Mouse (Mus musculus) neural tube, embryonic 14.5 days (tissue): ENCODE measurements around the gene Cer1. TPM values are rescaled to one million over a fixed set of nuclear protein-coding genes. Genes with fewer than 3 reads are reported as not detected.

ENCODE experiments used
- ATAC-seq: fragments of 200-750 bp; cut with Nextera tagmentation; 2 replicates; pipeline ENCODE4 v1.8.0; 2017; ENCODE audit warnings: low read depth, mild to moderate bottlenecking, moderate TSS enrichment, moderate library complexity
- H3K27ac ChIP-seq: fragments of 300-500 bp; sonication (generic); 2 replicates; pipeline ENCODE4 v1.5.1; 2014; ENCODE audit warnings: low read depth, mild to moderate bottlenecking, control low read depth, low read length, moderate library complexity, mixed read lengths
- H3K27me3 ChIP-seq: fragments of 300-500 bp; sonication (generic); 2 replicates; pipeline ENCODE4 v1.6.1; 2014; ENCODE audit warnings: low read length; ENCODE audit not compliant: control insufficient read depth, insufficient read depth
- H3K36me3 ChIP-seq: fragments of 300-500 bp; sonication (generic); 2 replicates; pipeline ENCODE4 v1.6.1; 2014; ENCODE audit warnings: low read length, mixed read lengths; ENCODE audit not compliant: control insufficient read depth, insufficient read depth
- H3K4me1 ChIP-seq: fragments of 300-500 bp; sonication (generic); 2 replicates; pipeline ENCODE4 v1.6.1; 2014; ENCODE audit warnings: low read length; ENCODE audit not compliant: control insufficient read depth, insufficient read depth
- H3K4me2 ChIP-seq: fragments of 300-500 bp; sonication (generic); 2 replicates; pipeline ENCODE4 v1.6.1; 2014; ENCODE audit warnings: mild to moderate bottlenecking, low read depth, low read length, control low read depth
- H3K4me3 ChIP-seq: fragments of 300-500 bp; sonication (generic); 2 replicates; pipeline ENCODE4 v1.5.1; 2014; ENCODE audit warnings: low read depth, low read length, control low read depth, mixed read lengths
- H3K9ac ChIP-seq: fragments of 300-500 bp; sonication (generic); replicated peaks from 2 replicates; pipeline ENCODE4 v1.6.1; 2014; ENCODE audit warnings: low read depth, mild to moderate bottlenecking, control low read depth, low read length, mixed read lengths
- H3K9me3 ChIP-seq: fragments of 300-500 bp; sonication (generic); 2 replicates; pipeline ENCODE4 v1.6.1; 2016; ENCODE audit warnings: low read length; ENCODE audit not compliant: control insufficient read depth
- WGBS: fragments of 180-500 bp; shearing (Covaris S2); extraction: QIAGEN DNeasy Blood & Tissue Kit; methylation state at CpG from one replicate; pipeline ENCODE4 v1.1.7; 2014; 5-methylcytosine and 5-hydroxymethylcytosine counted together
- polyA plus RNA-seq: library from polyadenylated mRNA; unstranded; fragments of >200 nt; fragmentation: Nextera tagmentation; extraction: Ambion mirVana; gene quantifications from 2 replicates; pipeline ENCODE4 v1.2.1, GENCODE M21; 2014

Gene Cer1
- polyA plus RNA-seq, 1 experiment from 2014 or later: not detected

GRCm38 (mm10) chr4:82856986-82857385 is 28.0 kb downstream of the Cer1 start:
- H3K4me1 ChIP-seq: peaks cover 9% of the 10 kb centered on the region
- no peaks in the 10 kb centered on the region for H3K27me3 ChIP-seq
- H3K9ac ChIP-seq: no peak overlapping the region
- H3K36me3 ChIP-seq: no peaks in the 10 kb centered on the region
- ATAC-seq: no peak
- H3K9me3 ChIP-seq: no peaks in the 10 kb centered on the region
- no peak overlapping the region for H3K4me2 ChIP-seq
- H3K27ac ChIP-seq: no peak overlapping the region
- 93% methylated on average over 3 of the region's 3 CpGs for WGBS
- H3K4me3 ChIP-seq: no peak overlapping the region

GRCm38 (mm10) chr4:82853809-82854208 is 31.1 kb downstream of the Cer1 start:
- H3K27me3 ChIP-seq: no peaks in the 10 kb centered on the region
- no peak overlapping the region for H3K9ac ChIP-seq
- H3K4me3 ChIP-seq: no peak overlapping the region
- 88% methylated on average over 2 of the region's 2 CpGs for WGBS
- no peak overlapping the region for H3K27ac ChIP-seq
- H3K4me2 ChIP-seq: no peak overlapping the region
- no peaks in the 10 kb centered on the region for H3K36me3 ChIP-seq
- no peak for ATAC-seq
- peaks cover 6% of the 10 kb centered on the region for H3K4me1 ChIP-seq
- H3K9me3 ChIP-seq: no peaks in the 10 kb centered on the region

DNA sequence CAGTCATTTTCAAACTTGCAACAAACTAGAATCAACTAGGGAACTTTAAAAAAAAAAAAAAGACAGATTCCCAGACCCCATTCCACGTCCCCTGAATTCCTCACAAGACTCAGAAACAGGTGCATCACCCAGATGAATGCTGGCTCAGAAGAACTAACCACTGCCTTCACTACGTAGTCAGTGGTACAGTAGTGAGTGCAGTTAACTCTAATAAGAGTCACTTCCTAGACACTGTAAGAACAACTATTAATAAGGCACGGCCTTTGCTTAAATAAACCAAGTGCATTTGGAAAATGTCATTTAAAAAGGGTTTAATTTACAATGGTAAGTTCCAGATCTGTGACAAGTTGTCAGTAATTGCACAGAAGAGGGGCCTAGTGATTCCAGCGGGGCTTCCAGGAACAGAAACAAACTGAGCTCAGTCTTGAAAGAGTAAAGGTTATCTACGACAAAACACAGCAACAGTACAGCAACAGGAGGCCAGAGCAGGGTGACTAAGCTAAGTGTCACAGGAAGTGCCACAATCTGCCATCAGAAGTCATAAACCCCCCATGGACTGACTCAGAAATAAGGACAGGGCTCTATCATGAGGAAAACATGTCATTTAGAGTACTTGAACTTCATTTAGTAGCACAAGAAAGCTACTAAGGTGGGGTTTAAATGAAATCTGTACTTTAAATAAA is 36.3 kb downstream of the Cer1 start:
- H3K27me3 ChIP-seq: no peaks in the 10 kb centered on the region
- no peak for ATAC-seq
- no peak overlapping the region for H3K4me3 ChIP-seq
- no peaks in the 10 kb centered on the region for H3K4me1 ChIP-seq
- no peak overlapping the region for H3K4me2 ChIP-seq
- H3K27ac ChIP-seq: no peak overlapping the region
- H3K9me3 ChIP-seq: no peaks in the 10 kb centered on the region
- no peak overlapping the region for H3K9ac ChIP-seq
- H3K36me3 ChIP-seq: no peaks in the 10 kb centered on the region
- 58% methylated on average over 5 of the region's 5 CpGs for WGBS

- 86% methylated on average over 3 of the region's 3 CpGs for WGBS
Measured at GRCm38 (mm10) chr4:82837526-82838240, 47.3 kb downstream of the Cer1 start.

More at GRCm38 (mm10) chr4:82837526-82838240, 47.3 kb downstream of the Cer1 start:
- H3K4me1 ChIP-seq: no peaks in the 10 kb centered on the region
- H3K27me3 ChIP-seq: no peaks in the 10 kb centered on the region
- no peaks in the 10 kb centered on the region; the same call in 1 of the 2 replicates for H3K36me3 ChIP-seq
- H3K9ac ChIP-seq: no peak overlapping the region
- H3K4me3 ChIP-seq: no peak overlapping the region
- no peak overlapping the region for H3K4me2 ChIP-seq
- no peak overlapping the region for H3K27ac ChIP-seq
- no peaks in the 10 kb centered on the region for H3K9me3 ChIP-seq
- no peak for ATAC-seq

Other genes with a start within 250 kb of the Cer1 start
- gene Nfib, start 179.4 kb downstream of the Cer1 start, polyA plus RNA-seq: 111 and 113 TPM in 2 replicates
- 19.8 and 20.3 TPM in 2 replicates for gene Zdhhc21, start 25.2 kb downstream of the Cer1 start, polyA plus RNA-seq
- gene Frem1, start 167.2 kb upstream of the Cer1 start, polyA plus RNA-seq: 2.9 and 3.4 TPM in 2 replicates